Mouse (Mus musculus) heart, postnatal 0 days (tissue): ENCODE results near the gene Mphosph8. TPM values are rescaled to one million over a fixed set of nuclear protein-coding genes. Genes with fewer than 3 reads are reported as not detected.

ENCODE experiments used
- ATAC-seq: fragments of 200-750 bp; cut with Nextera tagmentation; 2 replicates; pipeline ENCODE4 v1.8.0; 2017; ENCODE audit warnings: low read depth, moderate number of reproducible peaks, moderate library complexity; ENCODE audit not compliant: insufficient read depth
- DNase-seq: peaks from one replicate; pipeline ENCODE4 v3.0.0-alpha.2; 2016; ENCODE audit warnings: low spot score
- H3K27ac ChIP-seq: fragments of 300-500 bp; sonication (generic); 2 replicates; pipeline ENCODE4 v1.5.1; 2014; ENCODE audit warnings: low read depth, mild to moderate bottlenecking
- H3K27me3 ChIP-seq: fragments of 300-500 bp; sonication (generic); 2 replicates; pipeline ENCODE4 v1.6.1; 2014; ENCODE audit warnings: low read length, mixed read lengths; ENCODE audit not compliant: control insufficient read depth, insufficient read depth
- H3K36me3 ChIP-seq: fragments of 300-500 bp; sonication (generic); replicated peaks from 2 replicates; pipeline ENCODE4 v1.6.1; 2014; ENCODE audit warnings: low read length, mixed read lengths; ENCODE audit not compliant: control insufficient read depth, insufficient read depth
- H3K4me1 ChIP-seq: fragments of 300-500 bp; sonication (generic); 2 replicates; pipeline ENCODE4 v1.6.1; 2014; ENCODE audit warnings: antibody characterized with exemption; ENCODE audit not compliant: control insufficient read depth, insufficient read depth
- H3K4me2 ChIP-seq: fragments of 300-500 bp; sonication (generic); 2 replicates; pipeline ENCODE4 v1.6.1; 2014; ENCODE audit warnings: low read depth, mild to moderate bottlenecking, low read length, moderate library complexity
- H3K4me3 ChIP-seq: fragments of 300-500 bp; sonication (generic); 2 replicates; pipeline ENCODE4 v1.5.1; 2014; ENCODE audit warnings: low read depth, low read length
- H3K9ac ChIP-seq: fragments of 300-500 bp; sonication (generic); replicated peaks from 2 replicates; pipeline ENCODE4 v1.6.1; 2014; ENCODE audit warnings: low read depth, low read length, mixed read lengths
- H3K9me3 ChIP-seq: fragments of 300-500 bp; sonication (generic); replicated peaks from 2 replicates; pipeline ENCODE4 v1.6.1; 2016; ENCODE audit warnings: low read length; ENCODE audit not compliant: control insufficient read depth
- CTCF ChIP-seq: IDR thresholded peaks from 2 replicates; pipeline ENCODE4 v1.5.1; 2016; ENCODE audit warnings: antibody characterized with exemption, control low read depth, low read depth
- EP300 ChIP-seq: IDR thresholded peaks from 2 replicates; pipeline ENCODE4 v1.6.1; 2016; ENCODE audit warnings: antibody characterized with exemption, low read depth
- WGBS: fragments of 180-500 bp; shearing (Covaris S2); extraction: QIAGEN DNeasy Blood & Tissue Kit; methylation state at CpG from one replicate; pipeline ENCODE4 v1.1.7; 2014; 5-methylcytosine and 5-hydroxymethylcytosine counted together
- polyA plus RNA-seq: library from polyadenylated mRNA; unstranded; fragments of >200 nt; fragmentation: Nextera tagmentation; extraction: Ambion mirVana; gene quantifications from 2 replicates; pipeline ENCODE4 v1.2.1, GENCODE M21; 2015
- total RNA-seq: library from RNA; depleted of rRNA; stranded (reverse); fragments of >200 nt; gene quantifications from 2 replicates; pipeline ENCODE4 v1.2.3, GENCODE M21; 2014; ENCODE audit warnings: low replicate concordance; rRNA removed

Gene Mphosph8
- total RNA-seq = 7.9 and 8.7 TPM in 2 replicates
- polyA plus RNA-seq = 24.9 and 26.2 TPM in 2 replicates

GRCm38 (mm10) chr14:56667969-56668802, at the start of gene Mphosph8:
Gene Mphosph8 (plus strand): TSS chr14:56668248.
- TF ChIP-seq CTCF (no peak), EP300 (peak; percentile 79)
- peak within 1 kb of the TSS; percentile 91 for H3K27ac ChIP-seq
- peak within 1 kb of the TSS; percentile 67 for H3K4me3 ChIP-seq
- no peaks in the 10 kb centered on the region for H3K9me3 ChIP-seq
- DNase-seq (peak; percentile 99), ATAC-seq (peak; percentile 99)
- no peaks in the 10 kb centered on the region for H3K27me3 ChIP-seq
- peaks cover 14% of the 10 kb centered on the region; the same call in 1 of the 2 replicates for H3K4me1 ChIP-seq
- under 1% methylated on average over 70 of the region's 70 CpGs for WGBS
- H3K4me2 ChIP-seq = peak within 1 kb of the TSS; percentile 71
- peaks cover 11% of the 10 kb centered on the region for H3K36me3 ChIP-seq
- peak within 1 kb of the TSS; percentile 61 for H3K9ac ChIP-seq

- no peak overlapping the region for H3K27ac ChIP-seq
- ATAC-seq = no peak
- H3K4me3 ChIP-seq = no peak overlapping the region
- H3K4me1 ChIP-seq = no peaks in the 10 kb centered on the region
- no peaks in the 10 kb centered on the region for H3K27me3 ChIP-seq
- TF ChIP-seq EP300 (no peak), CTCF (no peak)
- no peak for DNase-seq
- H3K4me2 ChIP-seq = no peak overlapping the region
- WGBS = 83% methylated on average over 8 of the region's 8 CpGs
- peaks cover 89% of the 10 kb centered on the region for H3K36me3 ChIP-seq
- no peaks in the 10 kb centered on the region for H3K9me3 ChIP-seq
- H3K9ac ChIP-seq = no peak overlapping the region
These were observed 47.6 kb upstream of the Mphosph8 start for GRCm38 (mm10) chr14:56620425-56620824.

- Histone ChIP-seq H3K36me3 (peaks cover 75% of the 10 kb centered on the region), H3K27ac (no peak overlapping the region), H3K4me2 (no peak overlapping the region), H3K4me1 (no peaks in the 10 kb centered on the region), H3K27me3 (no peaks in the 10 kb centered on the region), H3K9me3 (no peaks in the 10 kb centered on the region), H3K9ac (no peak overlapping the region), H3K4me3 (no peak overlapping the region)
- WGBS = 71% methylated on average over 4 of the region's 4 CpGs
- ATAC-seq = no peak
- DNase-seq = no peak
- TF ChIP-seq EP300 (no peak), CTCF (no peak)
These were observed 41.8 kb upstream of the Mphosph8 start for GRCm38 (mm10) chr14:56626202-56626601.

- ATAC-seq (no peak), DNase-seq (no peak)
- H3K4me2 ChIP-seq = no peak overlapping the region
- no peak overlapping the region for H3K9ac ChIP-seq
- no peaks in the 10 kb centered on the region for H3K9me3 ChIP-seq
- H3K4me1 ChIP-seq = no peaks in the 10 kb centered on the region
- no peak overlapping the region for H3K4me3 ChIP-seq
- H3K27me3 ChIP-seq = no peaks in the 10 kb centered on the region
- peaks cover 63% of the 10 kb centered on the region for H3K36me3 ChIP-seq
- 72% methylated on average over 3 of the region's 3 CpGs for WGBS
- H3K27ac ChIP-seq = no peak overlapping the region
- no peak for TF ChIP-seq CTCF
- no peak for TF ChIP-seq EP300
These were observed 39.7 kb upstream of the Mphosph8 start for GRCm38 (mm10) chr14:56628336-56628735.

GRCm38 (mm10) chr14:56631109-56631508, 36.9 kb upstream of the Mphosph8 start:
- DNase-seq (no peak), ATAC-seq (no peak)
- peaks cover 65% of the 10 kb centered on the region for H3K36me3 ChIP-seq
- H3K9ac ChIP-seq = no peak overlapping the region
- 68% methylated on average over 2 of the region's 2 CpGs for WGBS
- no peaks in the 10 kb centered on the region for H3K9me3 ChIP-seq
- no peaks in the 10 kb centered on the region for H3K4me1 ChIP-seq
- H3K27ac ChIP-seq = no peak overlapping the region
- no peak overlapping the region for H3K4me2 ChIP-seq
- TF ChIP-seq EP300 = no peak
- no peak for TF ChIP-seq CTCF
- H3K27me3 ChIP-seq = no peaks in the 10 kb centered on the region
- H3K4me3 ChIP-seq = no peak overlapping the region
